Mouse (Mus musculus) 3T3-L1 (cell line): ENCODE measurements around the gene F11r.
"Not testable (repeated sequence)": the region's sequence is repeated elsewhere in the genome, so short reads cannot be mapped to it uniquely, and the experiment has no call there.

Experiments used
- DNase-seq: peaks from one replicate; pipeline ENCODE4 v3.0.0-alpha.2; 2015; ENCODE audit warnings: low read depth, low spot score

Gene F11r

DNA sequence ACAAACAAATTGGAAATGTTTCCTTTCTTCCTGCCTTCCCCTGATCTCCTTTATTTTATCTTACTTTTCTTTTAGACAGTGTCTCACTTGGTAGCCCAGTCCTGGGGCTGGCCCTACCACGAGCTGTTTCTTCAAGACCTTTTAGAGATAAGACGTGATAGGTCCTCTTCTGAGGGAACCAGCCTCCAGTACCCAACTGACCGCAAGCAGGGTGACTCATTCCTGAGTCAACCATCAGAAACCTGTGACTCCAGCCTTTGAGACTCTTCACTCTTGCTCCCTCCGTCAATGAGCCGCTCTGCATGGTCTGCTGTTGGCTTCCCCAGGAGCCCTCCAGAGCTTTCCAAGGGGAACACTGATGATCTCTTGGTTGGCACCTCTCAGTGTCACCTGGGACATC, 33.6 kb downstream of the F11r start:
- peak; percentile 93 for DNase-seq

DNA sequence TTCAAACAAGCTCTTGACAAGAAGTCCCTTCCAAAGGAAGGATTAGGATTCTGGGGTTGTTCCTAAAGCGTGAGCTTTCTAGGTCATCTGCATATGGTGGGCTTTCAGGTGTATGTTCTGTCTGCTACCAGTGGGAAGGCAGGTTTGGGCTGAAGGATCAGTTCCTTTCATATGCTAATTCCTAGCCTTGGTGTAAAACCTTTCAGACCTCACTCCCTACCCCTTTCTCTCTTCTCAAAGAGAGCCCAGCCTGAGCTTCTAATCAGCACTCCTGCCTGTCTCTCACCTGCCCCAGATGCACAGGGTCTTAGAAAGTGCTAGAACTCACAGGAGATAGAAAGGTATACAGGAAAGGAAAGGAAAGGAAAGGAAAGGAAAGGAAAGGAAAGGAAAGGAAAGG, 34.1 kb downstream of the F11r start:
- no peak for DNase-seq

DNA sequence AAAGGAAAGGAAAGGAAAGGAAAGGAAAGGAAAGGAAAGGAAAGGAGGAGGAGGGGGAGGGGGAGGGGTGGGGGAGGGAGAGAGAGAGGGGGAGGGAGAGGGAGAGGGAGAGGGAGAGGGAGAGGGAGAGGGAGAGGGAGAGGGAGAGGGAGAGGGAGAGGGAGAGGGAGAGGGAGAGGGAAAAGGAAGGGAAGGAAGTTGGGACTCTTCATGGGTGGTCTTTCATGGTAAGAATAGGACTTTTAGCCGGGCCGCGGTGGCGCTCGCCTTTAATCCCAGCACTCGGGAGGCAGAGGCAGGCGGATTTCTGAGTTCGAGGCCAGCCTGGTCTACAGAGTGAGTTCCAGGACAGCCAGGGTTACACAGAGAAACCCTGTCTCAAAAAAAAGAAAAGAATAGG, 34.6 kb downstream of the F11r start:
- not testable (repeated sequence) for DNase-seq

DNA sequence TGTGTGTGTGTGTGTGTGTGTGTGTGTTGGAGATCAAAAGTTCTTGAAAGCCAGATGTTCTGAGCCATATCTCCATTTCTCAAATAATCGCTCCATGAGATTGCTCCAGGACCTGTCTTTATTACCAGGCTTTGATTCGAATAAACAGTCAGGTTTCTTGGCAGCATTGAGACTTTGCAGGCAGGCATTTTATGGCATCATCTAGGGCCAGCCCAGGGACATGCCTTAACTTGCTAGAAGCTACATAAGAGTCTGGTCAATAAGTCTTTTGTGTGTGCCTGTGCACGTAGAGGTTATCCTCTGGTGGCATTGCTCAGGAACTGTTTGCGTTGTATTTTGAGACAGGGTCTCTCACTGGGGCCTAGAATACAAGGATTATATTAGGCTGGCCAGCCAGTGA, 36.2 kb downstream of the F11r start:
- no peak for DNase-seq

DNA sequence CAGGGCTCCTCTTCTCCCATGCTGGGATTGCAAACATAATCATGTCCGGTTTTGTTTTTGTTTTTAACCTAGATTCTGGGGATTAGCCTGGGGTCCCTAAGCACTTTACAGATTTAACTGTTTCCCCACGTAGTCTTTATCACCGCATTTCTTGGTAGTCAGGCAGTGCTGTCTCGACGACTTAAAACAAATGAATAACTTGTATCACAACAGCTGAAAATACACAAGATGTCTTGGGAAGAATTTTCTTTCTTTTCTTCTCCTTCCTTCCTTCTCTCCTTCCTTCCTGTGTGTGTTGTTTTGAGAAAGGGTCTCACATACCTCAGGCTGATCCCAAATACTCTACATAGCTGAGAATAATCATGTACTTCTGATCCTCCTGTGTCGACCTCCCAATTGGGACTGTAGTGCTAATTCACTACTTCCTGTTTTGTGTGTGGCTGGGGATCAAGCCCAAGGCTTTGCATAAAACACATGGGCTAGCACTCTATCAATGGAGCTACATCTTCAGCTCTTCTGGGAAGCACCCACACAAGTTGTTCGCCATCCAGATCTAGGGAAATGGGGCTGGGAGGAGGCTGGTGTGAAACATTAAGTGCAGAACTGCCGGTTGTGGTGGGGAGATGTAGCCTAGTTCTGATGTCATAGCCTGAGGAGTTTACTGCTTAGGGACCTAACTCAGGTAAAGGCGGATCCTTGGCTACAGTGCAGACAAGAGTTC, 36.7 kb downstream of the F11r start:
- DNase-seq: no peak

DNA sequence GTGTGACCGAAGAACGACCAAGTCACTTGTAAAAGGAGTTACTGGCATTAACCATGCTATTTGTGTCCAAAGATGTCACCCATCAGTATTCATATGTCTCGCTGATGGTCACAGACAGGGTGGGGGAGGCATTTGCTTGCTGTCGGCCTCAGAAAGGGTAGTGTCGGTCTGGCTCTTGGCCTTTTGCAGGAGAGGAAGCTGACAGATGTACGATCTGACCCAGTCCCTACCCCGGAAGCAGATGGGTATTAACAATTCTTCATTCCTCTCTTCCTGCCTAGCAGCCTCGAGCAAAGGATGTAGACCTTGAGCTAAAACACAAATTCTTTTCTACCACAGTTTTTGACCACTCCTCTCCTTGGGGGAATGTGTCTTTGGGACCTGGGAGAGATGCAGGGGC, 39.8 kb downstream of the F11r start:
- no peak for DNase-seq

DNA sequence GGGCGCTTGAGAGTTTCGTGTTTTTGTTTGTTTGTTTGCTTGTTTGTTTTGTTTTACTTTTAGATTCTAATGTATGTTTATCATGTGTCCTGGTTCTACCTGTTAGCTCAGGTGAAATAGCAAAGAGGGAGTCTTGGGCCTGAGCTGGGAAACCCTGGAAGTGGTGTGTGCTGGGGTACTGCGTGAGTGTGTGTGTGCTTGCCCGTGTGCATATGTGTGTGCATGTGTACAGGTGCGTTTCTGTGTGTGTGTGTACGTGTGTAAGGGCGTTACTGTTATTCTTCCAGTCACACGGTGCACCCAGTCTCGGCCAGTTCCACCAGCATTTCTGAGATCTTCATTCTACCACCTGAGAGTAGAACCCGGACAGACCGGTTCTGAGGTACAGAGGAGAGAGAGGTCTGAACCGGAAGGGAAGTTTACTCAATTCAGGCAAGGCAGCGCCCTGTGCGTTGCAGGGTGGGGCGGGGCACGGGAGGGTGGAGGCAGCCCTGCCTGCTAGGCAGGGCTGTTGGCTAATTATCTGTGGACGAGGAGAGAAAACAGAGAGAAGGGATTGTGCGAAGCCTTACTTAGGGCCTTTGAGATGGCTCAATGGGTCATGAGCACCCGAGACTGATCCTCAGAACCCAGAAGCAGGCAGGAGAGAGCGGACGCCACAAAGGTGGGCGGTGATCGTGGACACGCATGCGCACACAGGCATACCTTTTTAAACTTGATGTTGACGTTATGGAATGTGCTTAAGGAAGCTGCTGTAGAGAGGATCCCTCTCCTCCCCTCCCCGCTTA, 40.6 kb downstream of the F11r start:
- DNase-seq: no peak

DNA sequence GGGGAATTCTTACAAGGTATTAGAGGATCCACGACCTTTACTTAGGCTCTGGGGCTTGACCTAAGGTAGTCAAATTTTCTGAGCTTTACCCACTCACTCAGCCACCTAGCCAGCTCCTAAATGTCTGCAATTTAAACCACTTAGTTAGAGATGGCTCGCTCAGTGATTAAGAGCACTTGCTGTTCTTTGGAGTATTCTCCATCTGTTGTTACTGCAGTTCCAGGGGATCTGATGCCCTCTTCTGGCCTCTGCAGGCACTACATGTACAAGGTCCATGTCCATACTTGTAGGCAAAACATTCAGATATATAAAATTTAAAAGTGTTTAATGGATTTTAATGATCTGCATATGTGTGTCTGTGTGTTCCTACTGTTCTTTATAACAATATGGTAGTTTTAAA, 41.6 kb downstream of the F11r start:
- peak; percentile 77 for DNase-seq

DNA sequence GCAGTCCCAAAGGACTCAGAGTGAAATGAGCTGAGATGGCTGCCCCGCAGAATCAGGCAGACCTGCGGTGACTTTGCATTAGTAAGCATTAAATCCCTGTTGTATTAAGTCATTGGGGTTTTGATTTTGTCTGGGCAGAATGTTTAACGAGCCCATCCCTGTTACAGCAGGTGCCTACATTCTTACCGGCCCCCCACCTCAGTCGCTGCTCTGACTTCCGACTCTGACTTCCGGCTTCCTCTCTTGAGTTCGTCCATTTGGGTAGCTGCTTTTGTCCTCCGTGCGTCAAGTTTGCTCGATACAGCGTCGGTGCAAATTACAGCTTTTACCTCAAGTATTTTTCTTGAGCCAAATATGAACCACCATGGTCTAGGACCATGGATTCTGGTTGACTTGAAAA, 56.9 kb downstream of the F11r start:
- no peak for DNase-seq

DNA sequence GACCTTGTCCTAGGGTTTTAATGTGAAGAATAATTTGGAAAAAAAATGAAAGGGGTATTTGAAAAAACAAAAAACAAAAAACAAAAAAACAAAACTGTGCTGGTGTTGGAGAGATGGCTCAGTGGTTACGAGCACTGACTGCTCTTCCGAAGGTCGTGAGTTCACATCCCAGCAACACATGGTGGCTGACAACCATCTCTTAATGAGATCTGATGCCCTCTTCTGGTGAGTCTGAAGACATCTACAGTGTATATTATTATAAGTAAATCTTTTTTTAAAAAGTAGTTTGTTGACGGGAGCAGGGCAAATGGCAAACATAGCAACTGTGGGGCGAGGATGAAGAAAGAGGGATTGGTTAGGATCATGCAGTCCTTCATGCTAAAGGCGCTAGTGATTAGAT, 58.0 kb downstream of the F11r start:
- DNase-seq: no peak

DNA sequence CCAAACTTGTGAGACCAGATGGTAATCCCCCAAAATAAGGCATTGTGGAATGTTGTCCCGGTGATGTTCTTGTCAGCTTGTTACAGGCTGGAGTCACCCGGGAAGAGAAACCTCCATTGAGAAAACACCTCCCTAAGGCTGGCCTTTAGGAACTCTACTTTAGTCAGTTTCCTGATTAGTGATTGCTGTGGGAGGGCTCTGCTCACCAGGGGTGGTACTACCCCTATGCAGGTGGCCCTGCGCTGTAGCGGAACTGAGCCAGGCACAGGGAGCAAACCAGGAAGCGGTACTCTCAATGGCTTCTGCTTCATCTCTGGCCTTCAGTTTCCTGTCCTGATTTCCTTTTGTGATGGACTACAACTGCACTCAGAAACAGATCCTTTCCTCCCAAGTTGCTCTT, 62.5 kb downstream of the F11r start:
- no peak for DNase-seq

DNA sequence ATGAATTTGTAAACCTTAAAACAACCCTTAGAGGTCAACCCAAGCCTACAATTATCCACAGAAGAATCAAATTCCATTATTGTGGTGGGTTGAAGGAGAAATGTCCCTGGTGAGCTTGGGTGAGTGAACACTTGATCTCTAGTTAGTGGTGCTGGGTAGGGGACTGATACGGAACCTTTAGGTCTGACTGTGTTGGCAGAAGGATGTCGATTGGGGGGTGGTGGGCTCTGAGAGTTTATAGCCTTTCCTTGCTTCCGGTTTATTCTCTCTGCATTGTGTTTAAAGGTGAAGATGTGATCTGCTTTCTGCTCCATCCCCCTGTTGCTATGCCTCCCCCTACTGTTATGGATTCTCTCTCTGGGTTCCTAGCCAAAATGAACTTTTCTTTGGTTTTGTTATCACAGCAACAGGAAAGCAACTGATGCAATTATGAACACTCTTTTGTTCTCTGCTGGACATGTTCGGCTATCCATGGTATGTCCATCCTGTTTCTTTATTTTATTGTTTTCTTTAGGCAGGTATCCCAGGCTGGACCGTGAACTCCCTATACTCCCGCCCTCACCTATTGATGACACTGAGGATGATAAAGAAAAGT, 63.8 kb downstream of the F11r start:
- peak; percentile 56 for DNase-seq

DNA sequence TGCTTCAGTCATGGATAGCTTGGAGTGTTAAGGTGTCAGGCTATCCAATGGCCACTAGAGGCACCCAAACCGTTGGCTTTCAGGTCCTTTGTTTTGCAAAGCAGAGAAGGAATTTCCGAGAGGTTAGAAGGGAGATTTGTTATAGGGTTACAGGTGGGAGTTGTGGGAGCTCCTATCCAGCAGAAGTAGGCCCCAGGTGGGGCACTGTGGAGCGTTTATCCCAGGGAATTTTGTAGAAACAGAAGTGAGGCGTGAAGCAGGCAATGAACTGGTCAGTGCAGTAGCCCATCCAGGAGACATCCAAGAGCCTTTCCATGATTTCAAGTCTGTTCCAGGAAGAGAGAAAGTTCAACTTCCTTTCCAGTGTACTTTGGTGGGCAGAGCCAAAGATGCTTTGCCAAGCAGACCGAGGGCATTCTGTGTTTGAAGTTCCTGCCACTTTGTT, 64.3 kb downstream of the F11r start:
- peak; percentile 79 for DNase-seq

DNA sequence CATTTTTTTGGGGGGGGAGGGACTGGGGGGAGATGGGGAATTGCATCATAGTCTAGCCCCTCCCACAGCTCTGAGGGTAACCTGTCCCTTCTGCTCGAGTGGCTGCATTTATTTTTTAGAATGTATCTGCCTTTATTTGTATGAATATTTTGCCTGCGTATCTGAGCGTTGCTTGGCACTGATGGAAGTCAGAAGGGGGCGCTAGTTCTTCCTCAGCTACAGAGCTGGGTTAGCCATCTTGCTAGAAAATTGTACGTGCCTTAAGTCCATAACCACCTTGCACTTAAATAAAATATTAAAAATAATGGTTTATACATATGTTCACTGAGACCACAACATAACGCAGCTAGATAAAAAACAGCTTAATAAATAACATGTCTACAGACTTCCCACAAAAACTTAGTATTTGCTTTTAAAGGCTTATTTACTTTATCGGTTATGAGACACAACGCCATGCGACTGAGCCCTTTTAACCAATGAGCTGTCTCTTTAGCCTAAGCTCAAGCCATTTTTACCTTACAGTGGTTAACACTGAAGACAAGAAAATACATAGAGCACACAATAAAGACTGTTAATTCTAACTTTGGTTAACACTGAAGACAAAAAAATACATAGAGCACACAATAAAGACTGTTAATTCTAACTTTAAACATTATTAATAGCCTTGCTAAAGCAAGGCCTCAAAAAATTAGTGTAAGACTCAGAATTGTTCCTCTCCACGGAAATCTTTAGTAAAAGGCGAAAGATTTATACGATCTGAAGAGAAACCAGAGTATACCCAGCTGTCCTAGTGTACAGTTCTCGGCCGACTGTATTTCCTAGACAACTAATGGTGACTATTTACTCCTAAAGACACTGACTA, 65.3 kb downstream of the F11r start:
- peak; percentile 99 for DNase-seq

DNA sequence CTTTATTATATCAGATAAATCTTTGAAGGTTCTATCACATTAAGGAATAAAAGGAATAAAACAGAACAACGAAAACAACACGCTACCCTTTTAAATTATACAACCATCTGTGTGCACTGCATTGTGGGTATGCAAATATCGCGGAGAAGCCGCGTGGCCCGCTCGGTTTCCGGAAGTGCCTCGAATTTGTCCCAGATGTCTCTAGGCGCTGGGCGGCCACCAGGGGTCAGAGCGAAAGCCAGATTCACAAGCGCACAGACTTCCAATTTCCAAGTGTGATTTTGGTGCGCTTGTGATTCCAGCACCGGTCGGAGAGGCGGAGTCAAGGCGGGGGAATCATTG, 65.9 kb downstream of the F11r start, which contains the start of gene Alyref2:
Alyref2 (plus strand) TSS at position 229 of the 342 bp plus-strand sequence.
- peak; percentile 99 for DNase-seq

DNA sequence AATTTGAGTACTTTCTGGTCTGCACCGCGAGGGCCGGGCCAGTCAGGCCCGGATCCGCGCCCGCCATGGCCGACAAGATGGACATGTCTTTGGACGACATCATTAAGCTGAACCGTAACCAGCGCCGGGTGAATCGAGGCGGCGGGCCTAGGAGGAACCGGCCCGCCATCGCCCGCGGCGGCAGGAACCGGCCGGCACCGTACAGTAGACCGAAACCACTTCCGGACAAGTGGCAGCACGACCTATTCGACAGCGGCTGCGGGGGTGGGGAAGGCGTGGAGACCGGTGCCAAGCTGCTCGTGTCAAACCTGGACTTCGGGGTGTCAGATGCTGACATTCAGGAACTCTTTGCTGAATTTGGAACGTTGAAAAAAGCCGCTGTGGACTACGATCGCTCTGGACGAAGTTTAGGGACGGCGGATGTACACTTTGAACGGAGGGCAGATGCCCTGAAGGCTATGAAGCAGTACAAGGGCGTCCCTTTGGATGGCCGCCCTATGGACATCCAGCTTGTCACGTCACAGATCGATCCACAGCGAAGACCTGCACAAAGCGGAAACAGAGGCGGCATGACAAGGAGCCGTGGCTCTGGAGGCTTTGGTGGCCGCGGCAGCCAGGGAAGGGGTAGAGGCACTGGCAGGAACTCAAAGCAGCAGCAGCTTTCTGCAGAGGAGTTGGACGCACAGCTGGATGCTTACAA, 66.4 kb downstream of the F11r start:
- peak; percentile 78 for DNase-seq

DNA sequence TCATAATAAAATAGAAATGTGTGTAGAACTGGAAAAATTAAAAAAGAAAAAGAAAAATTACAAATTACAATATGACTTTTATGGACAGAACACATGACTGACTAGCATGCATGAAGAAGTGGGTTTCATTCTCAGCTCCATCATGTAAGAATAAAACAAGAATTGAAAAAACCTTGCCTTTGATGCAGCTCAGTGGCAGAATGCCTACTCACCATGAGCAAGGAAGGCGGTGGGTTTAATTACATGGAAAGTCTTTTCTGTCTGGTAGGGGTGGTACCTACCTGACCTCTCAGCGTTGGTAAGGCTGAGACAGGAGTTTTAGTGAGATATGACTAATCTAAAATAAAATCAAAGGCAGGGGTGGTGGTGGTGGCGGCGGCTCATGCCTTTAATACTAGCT, 67.3 kb downstream of the F11r start:
- DNase-seq: peak; percentile 7

DNA sequence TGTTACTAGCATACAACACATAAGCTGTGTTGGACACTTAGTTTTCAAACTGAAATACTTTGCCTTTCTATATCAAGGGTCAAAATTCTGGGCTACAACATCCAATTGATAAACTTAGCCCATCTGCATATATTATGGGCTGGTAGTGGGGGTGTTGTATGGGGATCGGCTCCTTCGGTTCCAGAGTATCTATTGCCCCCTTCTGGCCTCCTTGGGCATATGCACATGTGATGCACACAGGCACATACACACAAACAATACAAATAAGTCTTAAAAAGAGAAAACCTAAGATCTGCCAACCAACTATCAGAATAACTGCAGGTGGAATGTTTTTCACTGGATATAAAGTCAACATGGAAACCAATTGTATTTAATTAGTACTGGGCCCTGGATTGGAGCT, 75.9 kb downstream of the F11r start:
- no peak for DNase-seq

DNA sequence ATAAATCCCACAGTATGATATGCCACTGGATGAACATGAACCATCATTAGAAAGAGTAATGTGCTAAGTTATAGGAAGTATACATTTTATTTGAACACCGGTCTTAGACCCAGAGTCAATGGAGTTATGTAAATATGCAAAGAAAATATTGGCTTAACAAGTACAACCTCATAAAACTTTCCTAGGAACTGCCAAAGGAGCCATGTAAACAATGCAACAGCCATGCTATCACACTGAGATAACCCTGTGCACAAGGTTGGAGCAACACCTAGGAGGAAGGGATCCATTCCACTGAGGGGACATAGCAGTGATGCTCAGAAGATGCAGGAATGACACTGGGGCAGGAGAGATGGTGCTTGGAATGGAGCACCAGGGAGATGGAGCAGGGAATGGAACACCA, 76.4 kb downstream of the F11r start:
- no peak for DNase-seq
